Mouse (Mus musculus) small intestine, adult 2 months (tissue): ENCODE data around the gene Olfr1453. TPM values are rescaled to one million over a fixed set of nuclear protein-coding genes. Genes with fewer than 3 reads are reported as not detected.
"Not testable (repeated sequence)": the region's sequence is repeated elsewhere in the genome, so short reads cannot be mapped to it uniquely, and the experiment has no call there.

Source experiments
- H3K27ac ChIP-seq: fragments of 200-500 bp; 2 replicates; pipeline ENCODE4 v1.5.1; 2012; ENCODE audit warnings: low read depth, low read length, control low read depth, inconsistent platforms; ENCODE audit not compliant: insufficient read depth
- H3K27me3 ChIP-seq: fragments of 200-500 bp; 2 replicates; pipeline ENCODE4 v1.6.1; 2012; ENCODE audit warnings: mild to moderate bottlenecking, moderate library complexity, low read length, inconsistent platforms; ENCODE audit not compliant: control insufficient read depth, insufficient read depth
- H3K36me3 ChIP-seq: fragments of 200-500 bp; 2 replicates; pipeline ENCODE4 v1.6.1; 2012; ENCODE audit warnings: mild to moderate bottlenecking, low read length, control low read depth, inconsistent platforms; ENCODE audit not compliant: control insufficient read depth, insufficient read depth
- H3K4me1 ChIP-seq: fragments of 200-500 bp; 2 replicates; pipeline ENCODE4 v1.6.1; 2012; ENCODE audit warnings: low read length, inconsistent platforms, mixed read lengths; ENCODE audit not compliant: control insufficient read depth, insufficient read depth, insufficient read length
- H3K4me3 ChIP-seq: fragments of 200-500 bp; 2 replicates; pipeline ENCODE4 v1.5.1; 2012; ENCODE audit warnings: low read depth, mild to moderate bottlenecking, control low read depth, inconsistent platforms, low read length, moderate library complexity
- CTCF ChIP-seq: fragments of 200-500 bp; IDR thresholded peaks from 2 replicates; pipeline ENCODE4 v1.5.1; 2012; ENCODE audit warnings: low read depth, mild to moderate bottlenecking, control low read depth, inconsistent platforms, low read length, moderate library complexity, mixed read lengths; ENCODE audit not compliant: insufficient replicate concordance, insufficient read length; ENCODE audit errors: extremely low read depth
- POLR2A ChIP-seq: fragments of 200-500 bp; IDR thresholded peaks from 2 replicates; pipeline ENCODE4 v1.6.1; 2012; ENCODE audit warnings: low read depth, mild to moderate bottlenecking, control low read depth, inconsistent platforms, low read length, moderate library complexity
- WGBS: fragments of 180-500 bp; shearing (Covaris S2); methylation state at CpG from one replicate; pipeline ENCODE4 v1.1.7; 2018; 5-methylcytosine and 5-hydroxymethylcytosine counted together
- polyA plus RNA-seq: library from polyadenylated mRNA; depleted of rRNA; stranded (reverse); fragments of >200 nt; gene quantifications from 2 replicates; pipeline ENCODE4 v1.2.3, GENCODE M21; 2012; rRNA removed

The Olfr1453 gene
- polyA plus RNA-seq: not detected in 2 replicates

DNA sequence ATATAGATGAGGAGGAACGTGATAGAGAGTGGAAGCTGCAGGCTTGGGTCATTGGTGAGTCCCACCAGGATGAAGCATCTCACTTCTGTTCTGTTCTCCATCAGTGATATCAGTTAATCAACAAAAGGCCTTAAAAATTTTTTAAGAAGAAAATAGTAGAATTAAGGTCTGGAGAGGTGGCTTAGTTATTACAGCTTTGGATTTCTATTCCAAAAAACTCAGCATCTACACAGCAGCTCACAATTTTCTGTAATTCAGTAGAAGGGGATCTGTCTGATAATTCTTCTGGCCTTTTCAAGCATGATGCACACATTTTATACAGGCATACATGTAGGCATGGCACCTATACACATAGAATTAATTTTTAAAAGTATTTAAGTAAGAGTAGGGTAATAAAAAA lies at the start of gene Olfr1453:
TSS of gene Olfr1453 (minus strand) at position 101 of the 400 bp plus-strand sequence.
- Histone ChIP-seq H3K27ac (no peak within 1 kb of the TSS), H3K27me3 (no peaks in the 10 kb centered on the region), H3K4me1 (no peaks in the 10 kb centered on the region), H3K36me3 (no peaks in the 10 kb centered on the region), H3K4me3 (no peak within 1 kb of the TSS)
- WGBS: 23% methylated on average over 1 of the region's 1 CpGs
- TF ChIP-seq CTCF: no peak
- TF ChIP-seq POLR2A: no peak

GRCm38 (mm10) chr19:13060310-13060709 lies 32.2 kb upstream of the Olfr1453 start, which contains the start of gene Olfr1454:
TSS of gene Olfr1454 (plus strand) at chr19:13060610.
- H3K36me3 ChIP-seq: no peaks in the 10 kb centered on the region
- no peak for TF ChIP-seq CTCF
- no peak for TF ChIP-seq POLR2A
- no peak within 1 kb of the TSS for H3K4me3 ChIP-seq
- H3K27ac ChIP-seq: no peak within 1 kb of the TSS
- 64% methylated on average over 2 of the region's 2 CpGs for WGBS
- H3K4me1 ChIP-seq: no peaks in the 10 kb centered on the region
- no peaks in the 10 kb centered on the region for H3K27me3 ChIP-seq

GRCm38 (mm10) chr19:12994714-12995113 lies 33.4 kb downstream of the Olfr1453 start, which contains the start of gene Olfr1451:
TSS of gene Olfr1451 (plus strand) at chr19:12995014.
- Histone ChIP-seq H3K4me3 (no peak within 1 kb of the TSS), H3K27ac (no peak within 1 kb of the TSS), H3K4me1 (no peaks in the 10 kb centered on the region), H3K27me3 (no peaks in the 10 kb centered on the region), H3K36me3 (no peaks in the 10 kb centered on the region)
- no peak for TF ChIP-seq POLR2A
- TF ChIP-seq CTCF: no peak
- WGBS: 55% methylated on average over 2 of the region's 2 CpGs

- 92% methylated on average over 4 of the region's 4 CpGs for WGBS
- not testable (repeated sequence) for H3K27ac ChIP-seq, H3K36me3 ChIP-seq, H3K4me1 ChIP-seq, H3K27me3 ChIP-seq, H3K4me3 ChIP-seq
These were observed 35.8 kb downstream of the Olfr1453 start for GRCm38 (mm10) chr19:12992316-12992715.

Other genes starting within 250 kb of the Olfr1453 start
- gene Zfp91, start 232.2 kb downstream of the Olfr1453 start, polyA plus RNA-seq: 3.3 and 8.0 TPM in 2 replicates
- gene Lpxn, start 232.1 kb downstream of the Olfr1453 start, polyA plus RNA-seq: 2.8 and 4.8 TPM in 2 replicates
- gene Gm5244, start 181.6 kb downstream of the Olfr1453 start, polyA plus RNA-seq: not detected in 2 replicates
- gene Olfr1444, start 171.0 kb downstream of the Olfr1453 start, polyA plus RNA-seq: not detected in 2 replicates
- gene Olfr1445, start 144.5 kb downstream of the Olfr1453 start, polyA plus RNA-seq: not detected in 2 replicates
- not detected in 2 replicates for gene Olfr1446, start 134.8 kb downstream of the Olfr1453 start, polyA plus RNA-seq
- gene Olfr1447, start 124.6 kb downstream of the Olfr1453 start, polyA plus RNA-seq: not detected in 2 replicates
- not detected in 2 replicates for gene Olfr1448, start 103.9 kb downstream of the Olfr1453 start, polyA plus RNA-seq
- not detected in 2 replicates for gene Olfr1449, start 97.5 kb downstream of the Olfr1453 start, polyA plus RNA-seq
- not detected in 2 replicates for gene Olfr1450, start 78.1 kb downstream of the Olfr1453 start, polyA plus RNA-seq
- gene Olfr1451, start 33.3 kb downstream of the Olfr1453 start, polyA plus RNA-seq: not detected in 2 replicates
- gene Olfr1454, start 32.3 kb upstream of the Olfr1453 start, polyA plus RNA-seq: not detected in 2 replicates
- not detected in 2 replicates for gene Olfr1457, start 69.6 kb upstream of the Olfr1453 start, polyA plus RNA-seq
- gene Olfr1458, start 78.4 kb upstream of the Olfr1453 start, polyA plus RNA-seq: not detected in 2 replicates
- not detected in 2 replicates for gene Olfr1459, start 121.2 kb upstream of the Olfr1453 start, polyA plus RNA-seq
- not detected in 2 replicates for gene Olfr1461, start 134.7 kb upstream of the Olfr1453 start, polyA plus RNA-seq
- not detected in 2 replicates for gene Olfr1462, start 157.4 kb upstream of the Olfr1453 start, polyA plus RNA-seq
- not detected in 2 replicates for gene Olfr1463, start 203.0 kb upstream of the Olfr1453 start, polyA plus RNA-seq